Mouse (Mus musculus) heart, embryonic 14.5 days (tissue): Measurements from ENCODE around the gene Pigt. TPM values are rescaled to one million over a fixed set of nuclear protein-coding genes. Genes with fewer than 3 reads are reported as not detected.
A peak's percentile ranks its signal among the peaks of the same experiment; 100 is the strongest.

ENCODE experiments used
- ATAC-seq: fragments of 200-750 bp; cut with Nextera tagmentation; 2 replicates; pipeline ENCODE4 v1.8.0; 2017; ENCODE audit warnings: low read depth, moderate TSS enrichment; ENCODE audit not compliant: insufficient number of reproducible peaks, insufficient read depth, low FRiP score
- H3K27ac ChIP-seq, 2 experiments: fragments of 200-500 bp in 1 of 2; fragments of 300-500 bp in 1 of 2; sonication (generic) in 1 of 2; replicated peaks in 1 of 2; 2 replicates each; pipeline ENCODE4 v1.5.1; 2012 to 2014; ENCODE audit warnings: low read depth in 2 of 2, low read length in 2 of 2, control low read depth in 1 of 2, mild to moderate bottlenecking in 1 of 2, mixed read lengths in 1 of 2; ENCODE audit not compliant: control insufficient read depth in 1 of 2, insufficient read depth in 1 of 2
- H3K27me3 ChIP-seq: fragments of 300-500 bp; sonication (generic); 2 replicates; pipeline ENCODE4 v1.6.1; 2014; ENCODE audit warnings: mild to moderate bottlenecking, low read length, control low read depth; ENCODE audit not compliant: control insufficient read depth, insufficient read depth
- H3K36me3 ChIP-seq: fragments of 300-500 bp; sonication (generic); 2 replicates; pipeline ENCODE4 v1.6.1; 2014; ENCODE audit warnings: mild to moderate bottlenecking, control low read depth, low read length, mixed read lengths; ENCODE audit not compliant: control insufficient read depth, insufficient read depth
- H3K4me1 ChIP-seq, 2 experiments: fragments of 200-500 bp in 1 of 2; fragments of 300-500 bp in 1 of 2; sonication (generic) in 1 of 2; 2 replicates each; pipeline ENCODE4 v1.6.1; 2012 to 2014; ENCODE audit warnings: low read length in 2 of 2, control low read depth in 1 of 2, mixed read lengths in 1 of 2; ENCODE audit not compliant: control insufficient read depth in 2 of 2, insufficient read depth in 2 of 2
- H3K4me2 ChIP-seq: fragments of 300-500 bp; sonication (generic); 2 replicates; pipeline ENCODE4 v1.6.1; 2014; ENCODE audit warnings: mild to moderate bottlenecking, low read length
- H3K4me3 ChIP-seq, 2 experiments: fragments of 200-500 bp in 1 of 2; fragments of 300-500 bp in 1 of 2; sonication (generic) in 1 of 2; 2 replicates each; pipeline ENCODE4 v1.5.1; 2012 to 2014; ENCODE audit warnings: low read length in 2 of 2, mild to moderate bottlenecking in 2 of 2, control low read depth in 1 of 2, low read depth in 1 of 2, moderate library complexity in 1 of 2; ENCODE audit not compliant: control insufficient read depth in 1 of 2, insufficient read depth in 1 of 2
- H3K9ac ChIP-seq: fragments of 300-500 bp; sonication (generic); 2 replicates; pipeline ENCODE4 v1.6.1; 2014; ENCODE audit warnings: mild to moderate bottlenecking, low read length
- H3K9me3 ChIP-seq: fragments of 300-500 bp; sonication (generic); 2 replicates; pipeline ENCODE4 v1.6.1; 2016; ENCODE audit warnings: low read length, control low read depth; ENCODE audit not compliant: control insufficient read depth
- WGBS: fragments of 180-500 bp; shearing (Covaris S2); extraction: QIAGEN DNeasy Blood & Tissue Kit; methylation state at CpG from one replicate; pipeline ENCODE4 v1.1.7; 2014; 5-methylcytosine and 5-hydroxymethylcytosine counted together
- polyA plus RNA-seq: library from polyadenylated mRNA; unstranded; fragments of >200 nt; fragmentation: Nextera tagmentation; extraction: Ambion mirVana; gene quantifications from 2 replicates; pipeline ENCODE4 v1.2.1, GENCODE M21; 2014

The Pigt gene
- polyA plus RNA-seq, 1 experiment from 2014 or later, result 64.3 TPM

- peaks cover 25% of the 10 kb centered on the region for H3K36me3 ChIP-seq
- H3K27ac ChIP-seq, result peak overlapping the region; percentile 15 to 59; a peak in 2 of 4 replicates
- no peaks in the 10 kb centered on the region for H3K27me3 ChIP-seq
- ATAC-seq, result no peak
- H3K9me3 ChIP-seq, result no peaks in the 10 kb centered on the region
- peaks cover 7 to 12% of the 10 kb centered on the region in 2 experiments for H3K4me1 ChIP-seq
- peak overlapping the region; percentile 83 for H3K9ac ChIP-seq
- H3K4me2 ChIP-seq, result peak overlapping the region; percentile 97
- WGBS, result 5% methylated on average over 11 of the region's 11 CpGs
- peak overlapping the region; percentile 79 to 88 for H3K4me3 ChIP-seq
Observed at GRCm38 (mm10) chr2:164487115-164487527, 10.2 kb upstream of the Pigt start.

GRCm38 (mm10) chr2:164487812-164488211 is 9.5 kb upstream of the Pigt start:
- H3K9ac ChIP-seq, result no peak overlapping the region
- no peaks in the 10 kb centered on the region for H3K27me3 ChIP-seq
- peaks cover 25% of the 10 kb centered on the region for H3K36me3 ChIP-seq
- H3K27ac ChIP-seq, result no peak overlapping the region
- WGBS, result 68% methylated on average over 9 of the region's 9 CpGs
- ATAC-seq, result no peak
- no peaks in the 10 kb centered on the region for H3K9me3 ChIP-seq
- H3K4me3 ChIP-seq, result no peak overlapping the region
- peak overlapping the region; percentile 97 for H3K4me2 ChIP-seq
- peaks cover 7 to 12% of the 10 kb centered on the region in 2 experiments for H3K4me1 ChIP-seq

- H3K9ac ChIP-seq, result no peak overlapping the region
- no peak overlapping the region for H3K27ac ChIP-seq
- no peak overlapping the region for H3K4me3 ChIP-seq
- H3K4me2 ChIP-seq, result no peak overlapping the region
- H3K4me1 ChIP-seq, result peaks cover 0 to 7% of the 10 kb centered on the region in 2 experiments; a peak in 3 of 4 replicates
- no peaks in the 10 kb centered on the region for H3K27me3 ChIP-seq
- WGBS, result 52% methylated on average over 2 of the region's 2 CpGs
- peaks cover 20% of the 10 kb centered on the region for H3K36me3 ChIP-seq
- no peak for ATAC-seq
- H3K9me3 ChIP-seq, result no peaks in the 10 kb centered on the region
Observed at GRCm38 (mm10) chr2:164494126-164494525, 3.2 kb upstream of the Pigt start.

- H3K9me3 ChIP-seq, result no peaks in the 10 kb centered on the region
- H3K4me2 ChIP-seq, result no peak overlapping the region
- H3K4me3 ChIP-seq, result no peak overlapping the region; a peak in 1 of 4 replicates
- ATAC-seq, result no peak
- no peak overlapping the region for H3K9ac ChIP-seq
- H3K27me3 ChIP-seq, result no peaks in the 10 kb centered on the region
- peaks cover 21% of the 10 kb centered on the region for H3K36me3 ChIP-seq
- H3K27ac ChIP-seq, result no peak overlapping the region
- 40% methylated on average over 1 of the region's 1 CpGs for WGBS
- H3K4me1 ChIP-seq, result peaks cover 0 to 7% of the 10 kb centered on the region in 2 experiments; a peak in 3 of 4 replicates
Observed at GRCm38 (mm10) chr2:164496331-164496730, 989 bp upstream of the Pigt start.

- no peak for ATAC-seq
- 6% methylated on average over 21 of the region's 21 CpGs for WGBS
- H3K27ac ChIP-seq, result 0 out of 4 replicates have a peak overlapping the region, but pooled peaks of 1 of the 2 experiments have one; percentile 59
Observed at GRCm38 (mm10) chr2:164497691-164498268, 460 bp downstream of the Pigt start.

GRCm38 (mm10) chr2:164499317-164499716 is 2.0 kb downstream of the Pigt start:
- peaks cover 48% of the 10 kb centered on the region for H3K36me3 ChIP-seq
- no peak overlapping the region for H3K4me3 ChIP-seq
- peaks cover 0 to 7% of the 10 kb centered on the region in 2 experiments; a peak in 3 of 4 replicates for H3K4me1 ChIP-seq
- no peak overlapping the region for H3K27ac ChIP-seq
- no peak for ATAC-seq
- WGBS, result 75% methylated on average over 5 of the region's 5 CpGs
- no peaks in the 10 kb centered on the region for H3K27me3 ChIP-seq
- H3K9ac ChIP-seq, result no peak overlapping the region
- H3K9me3 ChIP-seq, result peaks cover 5% of the 10 kb centered on the region
- no peak overlapping the region for H3K4me2 ChIP-seq

More at GRCm38 (mm10) chr2:164497691-164498268, 460 bp downstream of the Pigt start:
- Histone ChIP-seq H3K36me3 (peaks cover 33% of the 10 kb centered on the region), H3K27me3 (no peaks in the 10 kb centered on the region), H3K4me1 (peaks cover 0 to 7% of the 10 kb centered on the region in 2 experiments; a peak in 3 of 4 replicates), H3K9ac (peak overlapping the region; percentile 80), H3K4me2 (peak overlapping the region; percentile 96), H3K4me3 (peak overlapping the region; percentile 82 to 83), H3K9me3 (no peaks in the 10 kb centered on the region)

- H3K4me3 ChIP-seq, result no peak overlapping the region
- H3K4me2 ChIP-seq, result no peak overlapping the region
- no peak overlapping the region for H3K9ac ChIP-seq
- no peak overlapping the region for H3K27ac ChIP-seq
- H3K9me3 ChIP-seq, result peaks cover 7% of the 10 kb centered on the region
- peaks cover 0 to 7% of the 10 kb centered on the region in 2 experiments; a peak in 3 of 4 replicates for H3K4me1 ChIP-seq
- 89% methylated on average over 7 of the region's 7 CpGs for WGBS
- H3K36me3 ChIP-seq, result peaks cover 60% of the 10 kb centered on the region
- H3K27me3 ChIP-seq, result no peaks in the 10 kb centered on the region
- ATAC-seq, result no peak
Observed at GRCm38 (mm10) chr2:164500511-164500910, 3.2 kb downstream of the Pigt start.
